In the genomic region with DNA sequence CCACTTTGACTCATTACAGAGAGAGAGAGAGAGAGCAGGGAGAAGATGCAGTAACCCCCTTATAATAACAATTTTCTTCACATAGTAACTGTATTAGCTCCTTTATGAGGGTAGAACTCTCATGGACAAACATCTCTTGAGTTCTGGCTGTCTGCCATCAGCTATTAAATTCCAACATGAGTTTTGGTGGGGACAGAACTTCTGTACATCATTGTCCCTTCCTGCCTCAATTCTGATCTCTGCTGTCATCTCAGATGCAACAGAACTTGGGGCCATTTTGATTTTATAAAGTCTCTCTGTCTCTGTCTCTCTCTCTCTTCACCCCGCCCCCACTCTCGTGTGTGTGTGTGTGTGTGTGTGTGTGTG, we compare ENCODE assay signal across 17 mouse cellular contexts.
A peak's percentile ranks its signal among the peaks of the same experiment; 100 is the strongest.
DNase-seq lines count a peak whose midpoint lies in the region; ATAC-seq and TF ChIP-seq lines count a peak whose summit lies in the region.
"Had no signal": no experiment of that assay in that cellular context is flagged by ENCODE, and none has a peak within 500 bp of the region (broad histone marks: within the 10 kb centered on the region; RNA-seq: fewer than 3 reads in every experiment).

No protein-coding gene starts in this region.

- TF ChIP-seq EP300 in heart, adult 2 months (IDR thresholded peaks at IDR 0.05; ENCODE audit: insufficient read depth, low read depth, low read length): no peak
- no peak for TF ChIP-seq EP300 in heart, postnatal 0 days (IDR thresholded peaks at IDR 0.05; ENCODE audit: low read depth)

- H3K79me2 ChIP-seq in heart, adult 2 months (replicated peaks; ENCODE audit: control insufficient read depth, insufficient read depth, low read length): no peaks in the 10 kb centered on the region

- H3K9ac ChIP-seq in heart, adult 2 months (ENCODE audit: low read depth, low read length): no peak overlapping the region
- no peak overlapping the region for H3K9ac ChIP-seq in kidney, embryonic 16.5 days (replicated peaks; ENCODE audit: low read length)
- no peak overlapping the region for H3K9ac ChIP-seq in heart, postnatal 0 days (replicated peaks; ENCODE audit: low read depth, low read length)
- H3K9ac ChIP-seq: hindbrain, embryonic 13.5 days; midbrain, embryonic 13.5 days had no signal

- DNase-seq in heart, adult 2 months: no peak
- DNase-seq in heart, postnatal 4 days: no peak
- no peak for DNase-seq in kidney, postnatal 10 days
- DNase-seq in heart, postnatal 0 days (ENCODE audit: low spot score): no peak
- no peak for DNase-seq in left cerebral cortex, postnatal 36 days (ENCODE audit: low spot score in 2 of 2)
- no peak for DNase-seq in cerebellum, postnatal 25 days
- DNase-seq: B cell, adult 2 months; cerebellum, adult 9-11 months; gastrocnemius, postnatal 10 days; thymus, postnatal 4 days had no signal

- peak overlapping the region; percentile 68 for H3K27ac ChIP-seq in heart, adult 2 months
- H3K27ac ChIP-seq in kidney, embryonic 16.5 days (ENCODE audit: low read length): peak overlapping the region; percentile 82; the same call in 1 of the 2 replicates
- peak overlapping the region; percentile 83 for H3K27ac ChIP-seq in heart, postnatal 0 days (ENCODE audit: low read depth)
- H3K27ac ChIP-seq in small intestine, adult 2 months (ENCODE audit: insufficient read depth, low read depth, low read length): peak overlapping the region; percentile 14; the same call in 1 of the 2 replicates
- H3K27ac ChIP-seq: hindbrain, embryonic 13.5 days; layer of hippocampus, adult 2 months; left cerebral cortex, adult 2 months had no signal

- no peaks in the 10 kb centered on the region for H3K27me3 ChIP-seq in heart, adult 2 months (ENCODE audit: control insufficient read depth, insufficient read depth, low read length)
- H3K27me3 ChIP-seq in kidney, embryonic 16.5 days (ENCODE audit: insufficient read depth, low read length): no peaks in the 10 kb centered on the region
- no peaks in the 10 kb centered on the region for H3K27me3 ChIP-seq in heart, postnatal 0 days (ENCODE audit: control insufficient read depth, insufficient read depth, low read length)
- H3K27me3 ChIP-seq in small intestine, adult 2 months (ENCODE audit: control insufficient read depth, insufficient read depth, low read length): no peaks in the 10 kb centered on the region
- H3K27me3 ChIP-seq: hindbrain, embryonic 13.5 days; midbrain, embryonic 13.5 days had no signal

- no peak for ATAC-seq in kidney, embryonic 16.5 days (ENCODE audit: low FRiP score, low TSS enrichment)
- ATAC-seq in heart, postnatal 0 days (ENCODE audit: insufficient read depth, low read depth): no peak
- ATAC-seq: midbrain, embryonic 13.5 days; Patski had no signal

- TF ChIP-seq POLR2A in heart, adult 2 months (IDR thresholded peaks at IDR 0.05; ENCODE audit: insufficient read depth, low read depth, low read length): no peak
- TF ChIP-seq POLR2A in small intestine, adult 2 months (IDR thresholded peaks at IDR 0.05; ENCODE audit: low read depth, low read length): no peak

- 67% methylated on average over 2 of the region's 2 CpGs for whole genome bisulfite sequencing in heart, adult 2 months
- 73% methylated on average over 2 of the region's 2 CpGs for WGBS in kidney, embryonic 16.5 days
- 67% methylated on average over 2 of the region's 2 CpGs for WGBS in heart, postnatal 0 days
- 67% methylated on average over 2 of the region's 2 CpGs for WGBS in small intestine, adult 2 months

- intact Hi-C loops in heart, adult 2 months (cut with DNase I): loop anchor here (1.0 kb wide), 1 partner anchor 248 kb away; no protein-coding TSS in a partner anchor
- intact Hi-C loops in left cerebral cortex, postnatal 36 days (cut with DNase I): no loop called here

- H3K4me2 ChIP-seq in kidney, embryonic 16.5 days (replicated peaks; ENCODE audit: low read depth, low read length): no peak overlapping the region
- H3K4me2 ChIP-seq in heart, postnatal 0 days (ENCODE audit: low read depth, low read length): no peak overlapping the region
- H3K4me2 ChIP-seq: hindbrain, embryonic 13.5 days; midbrain, embryonic 13.5 days had no signal

- H3K9me3 ChIP-seq in kidney, embryonic 16.5 days (ENCODE audit: low read length): no peaks in the 10 kb centered on the region
- H3K9me3 ChIP-seq in heart, postnatal 0 days (replicated peaks; ENCODE audit: control insufficient read depth, low read length): no peaks in the 10 kb centered on the region
- H3K9me3 ChIP-seq: hindbrain, embryonic 13.5 days; midbrain, embryonic 13.5 days had no signal

- H3K36me3 ChIP-seq in heart, adult 2 months (ENCODE audit: control insufficient read depth, insufficient read depth, low read length): peaks cover 5% of the 10 kb centered on the region
- H3K36me3 ChIP-seq in kidney, embryonic 16.5 days (ENCODE audit: insufficient read depth, low read length): no peaks in the 10 kb centered on the region
- H3K36me3 ChIP-seq in heart, postnatal 0 days (replicated peaks; ENCODE audit: control insufficient read depth, insufficient read depth, low read length): no peaks in the 10 kb centered on the region
- no peaks in the 10 kb centered on the region for H3K36me3 ChIP-seq in small intestine, adult 2 months (ENCODE audit: control insufficient read depth, insufficient read depth, low read length)
- H3K36me3 ChIP-seq: hindbrain, embryonic 13.5 days; midbrain, embryonic 13.5 days had no signal

- TF ChIP-seq CTCF in heart, adult 2 months (IDR thresholded peaks at IDR 0.05): no peak
- TF ChIP-seq CTCF in heart, postnatal 0 days (IDR thresholded peaks at IDR 0.05; ENCODE audit: low read depth): no peak
- no peak for TF ChIP-seq CTCF in small intestine, adult 2 months (IDR thresholded peaks at IDR 0.05; ENCODE audit: extremely low read depth, insufficient read length, insufficient replicate concordance, low read depth, low read length)

- H3K4me3 ChIP-seq in heart, adult 2 months: no peak overlapping the region
- no peak overlapping the region for H3K4me3 ChIP-seq in kidney, embryonic 16.5 days (ENCODE audit: low read length)
- no peak overlapping the region for H3K4me3 ChIP-seq in heart, postnatal 0 days (ENCODE audit: low read depth, low read length)
- no peak overlapping the region for H3K4me3 ChIP-seq in small intestine, adult 2 months (ENCODE audit: low read depth, low read length)
- H3K4me3 ChIP-seq: hindbrain, embryonic 13.5 days; layer of hippocampus, adult 2 months; left cerebral cortex, adult 2 months; midbrain, embryonic 13.5 days had no signal

- H3K4me1 ChIP-seq in heart, adult 2 months (ENCODE audit: control insufficient read depth, insufficient read depth, low read length): peaks cover 12% of the 10 kb centered on the region
- peaks cover 10% of the 10 kb centered on the region for H3K4me1 ChIP-seq in kidney, embryonic 16.5 days (ENCODE audit: insufficient read depth, low read length)
- H3K4me1 ChIP-seq in heart, postnatal 0 days (ENCODE audit: control insufficient read depth, insufficient read depth): peaks cover 42% of the 10 kb centered on the region
- H3K4me1 ChIP-seq in small intestine, adult 2 months (ENCODE audit: control insufficient read depth, insufficient read depth, insufficient read length, low read length): peaks cover 2% of the 10 kb centered on the region; the same call in 1 of the 2 replicates

Comparison
In these comparisons a context has a peak if more than half of its experiments do, and no peak if none do; other contexts are left out.
1. H3K27ac ChIP-seq: peak in every context shown above with its lines; median percentile 83 in heart, postnatal 0 days; 82 in kidney, embryonic 16.5 days; 68 in heart, adult 2 months; 14 in small intestine, adult 2 months.